Mouse (Mus musculus) heart, embryonic 11.5 days (tissue): ENCODE measurements around the gene Mphosph8. TPM values are rescaled to one million over a fixed set of nuclear protein-coding genes. Genes with fewer than 3 reads are reported as not detected.

ENCODE experiments used
- ATAC-seq: fragments of 200-750 bp; cut with Nextera tagmentation; replicated peaks from 2 replicates; pipeline ENCODE4 v1.8.0; 2017; ENCODE audit warnings: moderate library complexity; ENCODE audit not compliant: insufficient number of reproducible peaks, low FRiP score, low TSS enrichment
- H3K27ac ChIP-seq: fragments of 300-500 bp; sonication (generic); 2 replicates; pipeline ENCODE4 v1.5.1; 2014; ENCODE audit warnings: mild to moderate bottlenecking, low read depth, low read length
- H3K27me3 ChIP-seq: fragments of 300-500 bp; sonication (generic); 2 replicates; pipeline ENCODE4 v1.6.1; 2014; ENCODE audit warnings: mild to moderate bottlenecking, low read length, mixed read lengths; ENCODE audit not compliant: control insufficient read depth, insufficient read depth
- H3K36me3 ChIP-seq: fragments of 300-500 bp; sonication (generic); 2 replicates; pipeline ENCODE4 v1.6.1; 2014; ENCODE audit warnings: mild to moderate bottlenecking, low read length, moderate library complexity, mixed read lengths; ENCODE audit not compliant: control insufficient read depth, insufficient read depth
- H3K4me1 ChIP-seq: fragments of 300-500 bp; sonication (generic); 2 replicates; pipeline ENCODE4 v1.6.1; 2014; ENCODE audit warnings: low read length; ENCODE audit not compliant: control insufficient read depth, insufficient read depth
- H3K4me2 ChIP-seq: fragments of 300-500 bp; sonication (generic); 2 replicates; pipeline ENCODE4 v1.6.1; 2014; ENCODE audit warnings: mild to moderate bottlenecking, moderate library complexity
- H3K4me3 ChIP-seq: fragments of 300-500 bp; sonication (generic); 2 replicates; pipeline ENCODE4 v1.5.1; 2014; ENCODE audit warnings: low read depth, low read length
- H3K9ac ChIP-seq: fragments of 300-500 bp; sonication (generic); 2 replicates; pipeline ENCODE4 v1.6.1; 2014; ENCODE audit warnings: mild to moderate bottlenecking, low read depth, low read length, moderate library complexity
- H3K9me3 ChIP-seq: fragments of 300-500 bp; sonication (generic); replicated peaks from 2 replicates; pipeline ENCODE4 v1.6.1; 2016; ENCODE audit warnings: low read length; ENCODE audit not compliant: control insufficient read depth
- WGBS: fragments of 180-500 bp; shearing (Covaris S2); extraction: QIAGEN DNeasy Blood & Tissue Kit; methylation state at CpG from one replicate; pipeline ENCODE4 v1.1.7; 2014; ENCODE audit not compliant: insufficient replicate concordance; 5-methylcytosine and 5-hydroxymethylcytosine counted together
- polyA plus RNA-seq: library from polyadenylated mRNA; unstranded; fragments of >200 nt; fragmentation: Nextera tagmentation; extraction: Ambion mirVana; gene quantifications from 2 replicates; pipeline ENCODE4 v1.2.1, GENCODE M21; 2014

Gene Mphosph8
- polyA plus RNA-seq, 1 experiment from 2014 or later, result 34.9 TPM

GRCm38 (mm10) chr14:56740175-56740574, 72.1 kb downstream of the Mphosph8 start:
- H3K9ac ChIP-seq, result no peak overlapping the region
- no peak overlapping the region for H3K4me3 ChIP-seq
- no peak overlapping the region for H3K4me2 ChIP-seq
- H3K36me3 ChIP-seq, result no peaks in the 10 kb centered on the region
- WGBS, result 89% methylated on average over 1 of the region's 1 CpGs
- H3K9me3 ChIP-seq, result no peaks in the 10 kb centered on the region
- ATAC-seq, result no peak
- H3K4me1 ChIP-seq, result no peaks in the 10 kb centered on the region
- no peak overlapping the region for H3K27ac ChIP-seq
- H3K27me3 ChIP-seq, result no peaks in the 10 kb centered on the region

Other genes starting within 250 kb of the Mphosph8 start
- gene Cenpj, start 92.8 kb upstream of the Mphosph8 start, polyA plus RNA-seq, result 9.3 and 13.0 TPM in 2 replicates
- gene Parp4, start 92.6 kb upstream of the Mphosph8 start, polyA plus RNA-seq, result 8.9 and 12.6 TPM in 2 replicates
- gene Pspc1, start 110.1 kb downstream of the Mphosph8 start, polyA plus RNA-seq, result 33.7 and 36.7 TPM in 2 replicates
- gene Zmym5, start 143.5 kb downstream of the Mphosph8 start, polyA plus RNA-seq, result 17.4 and 18.3 TPM in 2 replicates
- gene Zmym2, start 218.4 kb downstream of the Mphosph8 start, polyA plus RNA-seq, result 32.0 and 33.6 TPM in 2 replicates